Mouse (Mus musculus) stomach, postnatal 0 days (tissue): Measurements from ENCODE around the gene Smarca2. TPM values are rescaled to one million over a fixed set of nuclear protein-coding genes. Genes with fewer than 3 reads are reported as not detected.

Experiments
- ATAC-seq: fragments of 200-750 bp; cut with Nextera tagmentation; 2 replicates; pipeline ENCODE4 v1.8.0; 2017; ENCODE audit not compliant: low FRiP score, low TSS enrichment
- DNase-seq: peaks from one replicate; pipeline ENCODE4 v3.0.0-alpha.2; 2016; ENCODE audit warnings: low spot score
- H3K27ac ChIP-seq: fragments of 300-500 bp; sonication (generic); replicated peaks from 2 replicates; pipeline ENCODE4 v1.5.1; 2014; ENCODE audit warnings: mild to moderate bottlenecking, control low read depth
- H3K27me3 ChIP-seq: fragments of 300-500 bp; sonication (generic); 2 replicates; pipeline ENCODE4 v1.6.1; 2014; ENCODE audit warnings: low read length; ENCODE audit not compliant: control insufficient read depth, insufficient read depth
- H3K36me3 ChIP-seq: fragments of 300-500 bp; sonication (generic); 2 replicates; pipeline ENCODE4 v1.6.1; 2014; ENCODE audit warnings: low read length, mixed read lengths; ENCODE audit not compliant: control insufficient read depth, insufficient read depth
- H3K4me1 ChIP-seq: fragments of 300-500 bp; sonication (generic); replicated peaks from 2 replicates; pipeline ENCODE4 v1.6.1; 2014; ENCODE audit warnings: antibody characterized with exemption; ENCODE audit not compliant: control insufficient read depth, insufficient read depth
- H3K4me2 ChIP-seq: fragments of 300-500 bp; sonication (generic); replicated peaks from 2 replicates; pipeline ENCODE4 v1.6.1; 2014; ENCODE audit warnings: low read depth, mild to moderate bottlenecking, control low read depth, moderate library complexity
- H3K4me3 ChIP-seq: fragments of 300-500 bp; sonication (generic); 2 replicates; pipeline ENCODE4 v1.5.1; 2014; ENCODE audit warnings: low read depth, low read length, control low read depth
- H3K9ac ChIP-seq: fragments of 300-500 bp; sonication (generic); 2 replicates; pipeline ENCODE4 v1.6.1; 2014; ENCODE audit warnings: mild to moderate bottlenecking, low read length, control low read depth, mixed read lengths
- H3K9me3 ChIP-seq: fragments of 300-500 bp; sonication (generic); 2 replicates; pipeline ENCODE4 v1.6.1; 2016; ENCODE audit warnings: low read length; ENCODE audit not compliant: control insufficient read depth
- CTCF ChIP-seq: IDR thresholded peaks from 2 replicates; pipeline ENCODE4 v1.5.1; 2016; ENCODE audit warnings: antibody characterized with exemption, low read depth, mild to moderate bottlenecking, moderate library complexity
- EP300 ChIP-seq: optimal IDR thresholded peaks from 2 replicates; pipeline ENCODE3; 2016; ENCODE audit warnings: antibody characterized with exemption
- WGBS: fragments of 180-500 bp; shearing (Covaris S2); extraction: QIAGEN DNeasy Blood & Tissue Kit; methylation state at CpG from one replicate; pipeline ENCODE4 v1.1.7; 2014; 5-methylcytosine and 5-hydroxymethylcytosine counted together
- polyA plus RNA-seq: library from polyadenylated mRNA; unstranded; fragments of >200 nt; fragmentation: Nextera tagmentation; extraction: Ambion mirVana; gene quantifications from 2 replicates; pipeline ENCODE4 v1.2.1, GENCODE M21; 2015

Smarca2 gene
- polyA plus RNA-seq, 1 experiment from 2014 or later: 21.3 TPM

- Histone ChIP-seq H3K4me2 (no peak overlapping the region), H3K27me3 (no peaks in the 10 kb centered on the region), H3K4me1 (no peaks in the 10 kb centered on the region), H3K9ac (no peak overlapping the region), H3K9me3 (no peaks in the 10 kb centered on the region), H3K36me3 (no peaks in the 10 kb centered on the region), H3K27ac (no peak overlapping the region), H3K4me3 (no peak overlapping the region)
- no peak for TF ChIP-seq CTCF
- no peak for TF ChIP-seq EP300
- no peak for ATAC-seq
- WGBS: 67% methylated on average over 7 of the region's 7 CpGs
- DNase-seq: no peak
Measured at GRCm38 (mm10) chr19:26753266-26753872, 148.5 kb downstream of the Smarca2 start.

DNA sequence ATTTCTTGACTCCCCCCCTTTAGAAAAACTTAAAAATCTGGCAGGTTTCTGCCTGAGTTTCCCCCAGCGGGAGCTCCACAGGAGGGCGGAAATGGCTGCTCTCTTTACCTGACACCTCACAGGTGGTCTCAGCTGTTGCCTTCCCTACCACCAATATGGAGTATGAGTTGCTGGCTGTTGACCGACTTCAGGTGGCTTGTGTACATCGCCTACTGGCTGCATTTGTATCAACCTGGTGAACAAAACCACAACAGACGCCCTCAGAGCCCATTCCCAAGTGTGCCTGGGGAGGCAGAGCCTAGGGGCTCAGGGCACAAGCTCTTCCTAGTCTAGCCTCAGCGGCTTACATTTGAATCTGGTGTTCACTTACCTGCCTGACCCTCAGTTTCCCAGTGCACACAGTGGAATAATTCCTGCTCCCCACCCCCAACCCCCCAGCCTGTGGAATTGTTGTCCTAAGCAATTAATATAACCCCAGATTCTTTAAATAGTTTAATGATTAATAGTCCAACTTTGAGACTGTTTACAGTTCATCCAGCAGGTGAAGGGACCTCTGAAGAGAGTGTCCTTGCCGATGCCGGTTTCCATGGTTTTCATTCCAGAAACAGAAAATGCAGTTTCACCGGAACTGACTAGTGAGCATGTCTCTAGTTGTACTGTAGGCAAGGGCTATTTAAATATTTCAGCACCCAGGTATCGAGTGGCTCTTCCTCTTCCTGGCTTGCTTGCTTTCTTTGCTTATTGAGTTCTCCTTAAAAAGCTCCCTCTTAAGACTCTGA is 149.4 kb downstream of the Smarca2 start:
- no peak for ATAC-seq
- no peak overlapping the region for H3K4me2 ChIP-seq
- no peak overlapping the region for H3K4me3 ChIP-seq
- H3K27me3 ChIP-seq: no peaks in the 10 kb centered on the region
- no peaks in the 10 kb centered on the region for H3K9me3 ChIP-seq
- H3K27ac ChIP-seq: no peak overlapping the region; the same call in 1 of the 2 replicates
- WGBS: 58% methylated on average over 10 of the region's 10 CpGs
- H3K36me3 ChIP-seq: no peaks in the 10 kb centered on the region
- TF ChIP-seq EP300 (no peak), CTCF (no peak)
- H3K4me1 ChIP-seq: no peaks in the 10 kb centered on the region
- DNase-seq: no peak
- no peak overlapping the region for H3K9ac ChIP-seq

DNA sequence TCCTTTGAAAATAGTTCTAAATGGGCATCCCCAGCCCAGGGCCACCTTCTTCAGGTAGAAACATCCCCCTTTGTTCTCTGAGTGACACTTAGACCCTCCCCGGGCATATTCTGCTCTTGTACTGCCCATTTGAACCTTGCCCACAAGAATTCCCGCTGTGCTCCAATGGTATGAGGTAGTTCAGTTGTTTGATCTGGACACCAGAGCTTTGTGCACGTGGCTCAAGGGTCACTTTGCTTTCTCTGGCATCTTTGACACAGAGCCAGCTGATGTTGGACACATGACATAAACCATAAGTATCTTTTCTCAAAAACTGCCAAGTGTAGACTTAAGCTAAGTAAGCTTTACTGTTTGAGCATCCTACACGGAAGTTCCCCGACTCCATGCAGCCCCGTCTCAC is 151.1 kb downstream of the Smarca2 start:
- H3K9me3 ChIP-seq: no peaks in the 10 kb centered on the region
- WGBS: 63% methylated on average over 6 of the region's 6 CpGs
- no peaks in the 10 kb centered on the region for H3K4me1 ChIP-seq
- no peak for ATAC-seq
- H3K4me2 ChIP-seq: no peak overlapping the region
- H3K36me3 ChIP-seq: no peaks in the 10 kb centered on the region
- no peak overlapping the region for H3K4me3 ChIP-seq
- no peak for TF ChIP-seq CTCF
- no peak for TF ChIP-seq EP300
- no peak overlapping the region for H3K9ac ChIP-seq
- H3K27ac ChIP-seq: no peak overlapping the region
- DNase-seq: no peak
- H3K27me3 ChIP-seq: no peaks in the 10 kb centered on the region

GRCm38 (mm10) chr19:26756399-26756798 is 151.5 kb downstream of the Smarca2 start:
- ATAC-seq (no peak), DNase-seq (no peak)
- Histone ChIP-seq H3K9ac (no peak overlapping the region), H3K4me1 (no peaks in the 10 kb centered on the region), H3K9me3 (no peaks in the 10 kb centered on the region), H3K27me3 (no peaks in the 10 kb centered on the region), H3K27ac (no peak overlapping the region), H3K36me3 (no peaks in the 10 kb centered on the region), H3K4me2 (no peak overlapping the region), H3K4me3 (no peak overlapping the region)
- 57% methylated on average over 8 of the region's 8 CpGs for WGBS
- TF ChIP-seq EP300 (no peak), CTCF (no peak)

- Histone ChIP-seq H3K27me3 (no peaks in the 10 kb centered on the region), H3K4me2 (peak overlapping the region; percentile 14; the same call in 1 of the 2 replicates), H3K9ac (no peak overlapping the region), H3K4me1 (no peaks in the 10 kb centered on the region), H3K4me3 (no peak overlapping the region), H3K9me3 (no peaks in the 10 kb centered on the region), H3K36me3 (no peaks in the 10 kb centered on the region), H3K27ac (no peak overlapping the region)
- DNase-seq (no peak), ATAC-seq (no peak)
- no peak for TF ChIP-seq EP300
- TF ChIP-seq CTCF: no peak
- 71% methylated on average over 8 of the region's 8 CpGs for WGBS
Measured at GRCm38 (mm10) chr19:26758156-26758555, 153.3 kb downstream of the Smarca2 start.

DNA sequence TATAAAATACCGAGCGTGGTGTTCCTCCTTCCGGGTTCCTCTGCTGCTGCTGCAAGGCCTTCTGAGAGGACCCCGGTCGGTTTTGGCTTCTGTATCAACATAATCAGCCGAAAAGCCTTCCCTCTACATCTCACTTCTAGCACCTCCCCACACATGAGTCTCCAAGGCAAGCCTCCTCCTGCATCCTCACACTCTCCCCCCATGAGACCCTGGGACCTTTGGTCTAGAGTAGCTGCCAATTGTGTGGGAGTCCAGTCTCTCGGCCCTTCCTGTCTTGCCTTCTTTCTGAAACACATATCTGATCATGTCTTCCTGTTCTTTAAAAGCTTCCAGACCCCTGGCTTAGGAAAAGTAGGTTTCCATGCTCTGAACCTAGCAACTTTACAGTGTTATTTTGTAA is 153.8 kb downstream of the Smarca2 start:
- Histone ChIP-seq H3K9ac (no peak overlapping the region), H3K9me3 (no peaks in the 10 kb centered on the region), H3K27me3 (no peaks in the 10 kb centered on the region), H3K27ac (no peak overlapping the region), H3K4me1 (no peaks in the 10 kb centered on the region), H3K4me2 (peak overlapping the region; percentile 14; the same call in 1 of the 2 replicates), H3K4me3 (no peak overlapping the region), H3K36me3 (no peaks in the 10 kb centered on the region)
- TF ChIP-seq CTCF (no peak), EP300 (no peak)
- ATAC-seq (no peak), DNase-seq (no peak)
- WGBS: 57% methylated on average over 7 of the region's 7 CpGs
